In genomic region chr6:67510752-67511151, GRCm38 (mm10) we compare ENCODE assay signal across 8 mouse cellular contexts. TPM values are rescaled to one million over a fixed set of nuclear protein-coding genes. Genes with fewer than 3 reads are reported as not detected.
DNase-seq lines count a peak whose midpoint lies in the region; ATAC-seq and TF ChIP-seq lines count a peak whose summit lies in the region.

No protein-coding gene starts in this region.

- no peaks in the 10 kb centered on the region for H3K4me1 ChIP-seq in lung, adult 2 months (ENCODE audit: control insufficient read depth, insufficient read depth, low read length)

- no peak for TF ChIP-seq POLR2A in lung, adult 2 months (IDR thresholded peaks at IDR 0.05; ENCODE audit: borderline replicate concordance, extremely low read depth, low read depth, low read length)

- 0 out of 2 replicates have a peak, but pooled peaks have one; percentile 2 for TF ChIP-seq CTCF in lung, adult 2 months (IDR thresholded peaks at IDR 0.05; ENCODE audit: insufficient read depth, low read length)

- DNase-seq in heart, postnatal 36 days: peak; percentile 18 to 33
- no peak for DNase-seq in heart, adult 11 months
- DNase-seq in B cell, adult 2 months: peak; percentile 75
- peak; percentile 17 for DNase-seq in T-cell, adult 2 months (ENCODE audit: low spot score)
- peak; percentile 62 for DNase-seq in lung, adult 2 months
- DNase-seq in right cerebral cortex, postnatal 4 days: peak; percentile 48

- H3K4me3 ChIP-seq in lung, adult 2 months (replicated peaks; ENCODE audit: extremely low read depth, low read depth, low read length): no peak overlapping the region

- intact Hi-C loops in heart, postnatal 36 days (cut with DNase I): no loop called here

- peak; percentile 90 to 91 for ATAC-seq in hematopoietic stem cell, adult 5-6 weeks (replicated peaks in 1 of 2; ENCODE audit: insufficient read depth in 1 of 2, low FRiP score in 2 of 2, low TSS enrichment in 1 of 2, low read depth in 1 of 2, poor library complexity in 2 of 2, severe bottlenecking in 2 of 2)
- ATAC-seq in erythroid progenitor cell, adult 5-6 weeks (replicated peaks; ENCODE audit: low FRiP score, poor library complexity, severe bottlenecking): no peak

RNA-seq across cellular contexts. Expression of gene Il23r, which starts 19.1 kb away (rescaled TPM):
- total RNA-seq in heart, postnatal 36 days (2021): not detected
- not detected in 2 replicates for total RNA-seq in hematopoietic stem cell, adult 5-6 weeks (2017)
- polyA plus RNA-seq in lung, adult 2 months (2012; rRNA removed): 0.11 TPM in 1 of 2 replicates, not detected in the other
- not detected in 2 replicates for total RNA-seq in erythroid progenitor cell, adult 5-6 weeks (2015; ENCODE audit: low replicate concordance)
- total RNA-seq in erythroid progenitor cell, adult 5-6 weeks (2017; ENCODE audit: low replicate concordance): not detected in 2 replicates

RNA-seq across cellular contexts. Expression of gene Tacstd2, which starts 24.8 kb away (rescaled TPM):
- total RNA-seq in heart, postnatal 36 days (2021): not detected
- 16.6 and 17.1 TPM in 2 replicates for total RNA-seq in hematopoietic stem cell, adult 5-6 weeks (2017)
- 83.6 and 97.3 TPM in 2 replicates for polyA plus RNA-seq in lung, adult 2 months (2012; rRNA removed)
- 3.6 TPM in 1 of 2 replicates, not detected in the other for total RNA-seq in erythroid progenitor cell, adult 5-6 weeks (2015; ENCODE audit: low replicate concordance)
- total RNA-seq in erythroid progenitor cell, adult 5-6 weeks (2017; ENCODE audit: low replicate concordance): 2.4 TPM in 1 of 2 replicates, not detected in the other
